Mouse (Mus musculus) spleen, adult 2 months (tissue): ENCODE results near the gene Rln3.

Experiments used
- CTCF ChIP-seq: fragments of 200-500 bp; IDR thresholded peaks from 2 replicates; pipeline ENCODE4 v1.5.1; 2011; ENCODE audit warnings: mild to moderate bottlenecking, inconsistent platforms; ENCODE audit not compliant: insufficient read depth, insufficient read length, insufficient replicate concordance; ENCODE audit errors: extremely low read depth
- POLR2A ChIP-seq: fragments of 200-500 bp; IDR thresholded peaks from 2 replicates; pipeline ENCODE4 v1.6.1; 2011; ENCODE audit warnings: low read depth, low read length, inconsistent platforms

GRCm38 (mm10) chr8:84024171-84024570 lies 20.6 kb downstream of the Rln3 start:
- no peak for TF ChIP-seq POLR2A
- peak; percentile 67 for TF ChIP-seq CTCF
